Mouse (Mus musculus) heart, postnatal 0 days (tissue): Measurements from ENCODE around the gene Lrrc63. TPM values are rescaled to one million over a fixed set of nuclear protein-coding genes. Genes with fewer than 3 reads are reported as not detected.

ENCODE experiments used
- ATAC-seq: fragments of 200-750 bp; cut with Nextera tagmentation; 2 replicates; pipeline ENCODE4 v1.8.0; 2017; ENCODE audit warnings: low read depth, moderate number of reproducible peaks, moderate library complexity; ENCODE audit not compliant: insufficient read depth
- DNase-seq: peaks from one replicate; pipeline ENCODE4 v3.0.0-alpha.2; 2016; ENCODE audit warnings: low spot score
- H3K27ac ChIP-seq: fragments of 300-500 bp; sonication (generic); 2 replicates; pipeline ENCODE4 v1.5.1; 2014; ENCODE audit warnings: low read depth, mild to moderate bottlenecking
- H3K27me3 ChIP-seq: fragments of 300-500 bp; sonication (generic); 2 replicates; pipeline ENCODE4 v1.6.1; 2014; ENCODE audit warnings: low read length, mixed read lengths; ENCODE audit not compliant: control insufficient read depth, insufficient read depth
- H3K36me3 ChIP-seq: fragments of 300-500 bp; sonication (generic); replicated peaks from 2 replicates; pipeline ENCODE4 v1.6.1; 2014; ENCODE audit warnings: low read length, mixed read lengths; ENCODE audit not compliant: control insufficient read depth, insufficient read depth
- H3K4me1 ChIP-seq: fragments of 300-500 bp; sonication (generic); 2 replicates; pipeline ENCODE4 v1.6.1; 2014; ENCODE audit warnings: antibody characterized with exemption; ENCODE audit not compliant: control insufficient read depth, insufficient read depth
- H3K4me2 ChIP-seq: fragments of 300-500 bp; sonication (generic); 2 replicates; pipeline ENCODE4 v1.6.1; 2014; ENCODE audit warnings: low read depth, mild to moderate bottlenecking, low read length, moderate library complexity
- H3K4me3 ChIP-seq: fragments of 300-500 bp; sonication (generic); 2 replicates; pipeline ENCODE4 v1.5.1; 2014; ENCODE audit warnings: low read depth, low read length
- H3K9ac ChIP-seq: fragments of 300-500 bp; sonication (generic); replicated peaks from 2 replicates; pipeline ENCODE4 v1.6.1; 2014; ENCODE audit warnings: low read depth, low read length, mixed read lengths
- H3K9me3 ChIP-seq: fragments of 300-500 bp; sonication (generic); replicated peaks from 2 replicates; pipeline ENCODE4 v1.6.1; 2016; ENCODE audit warnings: low read length; ENCODE audit not compliant: control insufficient read depth
- CTCF ChIP-seq: IDR thresholded peaks from 2 replicates; pipeline ENCODE4 v1.5.1; 2016; ENCODE audit warnings: antibody characterized with exemption, control low read depth, low read depth
- EP300 ChIP-seq: IDR thresholded peaks from 2 replicates; pipeline ENCODE4 v1.6.1; 2016; ENCODE audit warnings: antibody characterized with exemption, low read depth
- WGBS: fragments of 180-500 bp; shearing (Covaris S2); extraction: QIAGEN DNeasy Blood & Tissue Kit; methylation state at CpG from one replicate; pipeline ENCODE4 v1.1.7; 2014; 5-methylcytosine and 5-hydroxymethylcytosine counted together
- polyA plus RNA-seq: library from polyadenylated mRNA; unstranded; fragments of >200 nt; fragmentation: Nextera tagmentation; extraction: Ambion mirVana; gene quantifications from 2 replicates; pipeline ENCODE4 v1.2.1, GENCODE M21; 2015
- total RNA-seq: library from RNA; depleted of rRNA; stranded (reverse); fragments of >200 nt; gene quantifications from 2 replicates; pipeline ENCODE4 v1.2.3, GENCODE M21; 2014; ENCODE audit warnings: low replicate concordance

Gene Lrrc63
- total and polyA plus RNA-seq, 2 experiments from 2014 or later, result not detected

DNA sequence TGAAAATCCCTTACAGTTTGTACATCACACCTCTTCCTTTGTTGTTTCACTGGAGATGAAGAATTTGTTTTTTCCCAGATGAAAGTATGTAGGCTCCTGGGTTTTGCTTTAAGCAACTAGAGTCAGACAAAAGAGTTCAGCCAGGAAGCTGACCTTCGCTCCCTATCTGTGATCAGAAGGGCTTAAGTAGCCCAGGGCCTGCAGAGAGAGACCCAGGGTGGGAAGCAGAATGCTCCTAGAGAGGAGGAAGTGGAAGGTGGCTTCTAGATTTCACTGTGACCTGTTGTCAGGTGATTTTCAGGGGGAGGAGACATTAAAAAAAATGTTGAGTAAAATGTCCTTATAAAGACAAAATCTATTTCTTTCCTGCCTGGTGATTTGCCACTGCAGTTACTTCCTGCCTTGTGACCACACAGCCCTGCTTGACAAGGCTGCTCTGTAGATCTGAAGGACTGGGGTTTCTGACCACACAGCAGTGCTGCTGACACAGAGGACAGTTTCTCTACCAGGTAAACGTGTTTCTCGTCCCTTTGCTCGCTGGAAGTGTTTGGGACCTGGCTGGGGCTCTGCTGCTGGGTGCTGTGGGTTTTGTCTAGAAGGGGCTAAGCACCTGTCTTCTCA, 45.9 kb upstream of the Lrrc63 start:
- DNase-seq, result no peak
- Histone ChIP-seq H3K9ac (no peak overlapping the region), H3K9me3 (no peaks in the 10 kb centered on the region), H3K36me3 (no peaks in the 10 kb centered on the region), H3K4me2 (peak overlapping the region; percentile 17; the same call in 1 of the 2 replicates), H3K4me1 (peaks cover 15% of the 10 kb centered on the region; the same call in 1 of the 2 replicates), H3K27ac (peak overlapping the region; percentile 50; the same call in 1 of the 2 replicates), H3K4me3 (no peak overlapping the region), H3K27me3 (no peaks in the 10 kb centered on the region)
- no peak for ATAC-seq
- 45% methylated on average over 4 of the region's 4 CpGs for WGBS
- TF ChIP-seq CTCF, result no peak
- no peak for TF ChIP-seq EP300

- Histone ChIP-seq H3K9me3 (no peaks in the 10 kb centered on the region), H3K27me3 (no peaks in the 10 kb centered on the region), H3K9ac (no peak overlapping the region), H3K4me1 (peaks cover 22% of the 10 kb centered on the region), H3K4me2 (no peak overlapping the region), H3K36me3 (no peaks in the 10 kb centered on the region), H3K4me3 (no peak overlapping the region), H3K27ac (no peak overlapping the region)
- TF ChIP-seq EP300 (no peak), CTCF (no peak)
- ATAC-seq (no peak), DNase-seq (no peak)
- WGBS, result 66% methylated on average over 7 of the region's 7 CpGs
Observed at GRCm38 (mm10) chr14:75175781-75176180, 45.1 kb upstream of the Lrrc63 start.

- no peak for DNase-seq
- no peak for ATAC-seq
- Histone ChIP-seq H3K4me2 (no peak overlapping the region), H3K4me1 (peaks cover 30% of the 10 kb centered on the region), H3K9ac (no peak overlapping the region), H3K4me3 (no peak overlapping the region), H3K36me3 (no peaks in the 10 kb centered on the region), H3K27me3 (no peaks in the 10 kb centered on the region), H3K27ac (no peak overlapping the region), H3K9me3 (no peaks in the 10 kb centered on the region)
- WGBS, result 81% methylated on average over 9 of the region's 9 CpGs
- TF ChIP-seq CTCF, result no peak
- no peak for TF ChIP-seq EP300
Observed at GRCm38 (mm10) chr14:75174731-75175555, 44.3 kb upstream of the Lrrc63 start.

DNA sequence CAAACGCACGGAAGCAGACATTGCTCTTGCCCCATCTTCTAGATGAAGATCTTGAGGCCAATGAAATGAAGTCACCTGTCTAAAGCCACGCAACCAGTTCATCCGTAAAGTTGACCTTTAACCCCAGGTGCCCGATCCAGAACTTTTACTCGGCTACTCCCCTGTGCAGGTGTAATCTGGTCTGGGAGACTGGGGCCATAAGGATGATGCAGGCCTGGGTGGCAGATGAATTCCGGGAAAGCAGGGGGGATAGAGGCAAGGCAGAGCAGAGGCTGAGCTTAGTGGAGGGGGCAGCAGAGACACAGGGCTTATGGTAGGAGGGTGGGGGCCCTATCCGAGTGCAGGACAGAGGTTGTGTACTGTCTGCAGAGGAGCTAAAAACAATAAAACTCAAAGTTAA, 43.6 kb upstream of the Lrrc63 start:
- Histone ChIP-seq H3K9me3 (no peaks in the 10 kb centered on the region), H3K27me3 (no peaks in the 10 kb centered on the region), H3K4me1 (peaks cover 30% of the 10 kb centered on the region), H3K27ac (no peak overlapping the region), H3K4me2 (no peak overlapping the region), H3K36me3 (no peaks in the 10 kb centered on the region), H3K4me3 (no peak overlapping the region), H3K9ac (no peak overlapping the region)
- WGBS, result 87% methylated on average over 8 of the region's 8 CpGs
- DNase-seq, result no peak
- TF ChIP-seq CTCF (no peak), EP300 (no peak)
- ATAC-seq, result no peak

DNA sequence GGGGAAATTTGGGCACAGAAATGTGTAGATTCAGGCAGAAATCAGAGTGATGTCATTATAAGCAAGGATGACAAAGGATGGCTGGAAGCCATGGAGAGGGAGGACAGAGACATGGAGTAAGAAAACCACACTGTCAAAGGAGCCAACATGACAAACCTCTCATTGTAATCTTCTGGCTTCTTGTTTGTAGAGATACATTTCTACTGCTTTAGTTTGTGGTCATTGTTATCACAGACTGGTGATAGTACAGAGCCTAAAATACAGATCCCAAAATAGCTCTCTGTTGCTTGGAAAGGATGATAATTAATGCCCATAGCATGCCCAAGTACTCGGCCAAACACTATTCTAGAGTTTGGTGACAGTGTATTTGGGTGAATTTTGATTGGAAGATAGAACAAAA, 39.9 kb upstream of the Lrrc63 start:
- H3K27ac ChIP-seq, result peak overlapping the region; percentile 38; the same call in 1 of the 2 replicates
- no peak for ATAC-seq
- WGBS, result 11% methylated on average over 1 of the region's 1 CpGs

More for the DNA sequence above, 39.9 kb upstream of the Lrrc63 start:
- H3K9me3 ChIP-seq, result no peaks in the 10 kb centered on the region
- no peak for TF ChIP-seq EP300
- no peak for TF ChIP-seq CTCF
- H3K9ac ChIP-seq, result no peak overlapping the region
- peaks cover 24% of the 10 kb centered on the region for H3K4me1 ChIP-seq
- no peak overlapping the region; the same call in 1 of the 2 replicates for H3K4me2 ChIP-seq
- no peaks in the 10 kb centered on the region for H3K27me3 ChIP-seq
- H3K36me3 ChIP-seq, result no peaks in the 10 kb centered on the region
- no peak overlapping the region for H3K4me3 ChIP-seq
- DNase-seq, result no peak
